Mouse (Mus musculus): ENCODE measurements around the gene Smap2. TPM values are rescaled to one million over a fixed set of nuclear protein-coding genes. Genes with fewer than 3 reads are reported as not detected.

Smap2 gene
- polyA plus RNA-seq, 1 experiment = 14.1 TPM

GRCm38 (mm10) chr4:120952163-120952562 is 64.9 kb downstream of the Smap2 start:
- H3K36me3 ChIP-seq (ENCODE audit: control insufficient read depth, insufficient read depth, low read length) = no peaks in the 10 kb centered on the region
- no peak overlapping the region for H3K4me3 ChIP-seq (ENCODE audit: control insufficient read depth, low read depth, low read length)
- no peak overlapping the region for H3K27ac ChIP-seq (ENCODE audit: control insufficient read depth, insufficient read depth, low read depth, low read length)
- peaks cover 8% of the 10 kb centered on the region for H3K4me1 ChIP-seq (ENCODE audit: control insufficient read depth, insufficient read depth, low read length)
- no peaks in the 10 kb centered on the region for H3K27me3 ChIP-seq (ENCODE audit: control insufficient read depth, insufficient read depth, low read length)
- no peak for TF ChIP-seq POLR2A (IDR thresholded peaks at IDR 0.05; ENCODE audit: control insufficient read depth, low read depth, low read length)
- TF ChIP-seq CTCF (IDR thresholded peaks at IDR 0.05; ENCODE audit: control insufficient read depth, insufficient read depth, insufficient replicate concordance, low read depth, low read length) = no peak

- peak within 1 kb of the TSS; percentile 97 for H3K4me3 ChIP-seq (ENCODE audit: control insufficient read depth, low read depth, low read length)
- peaks cover 8% of the 10 kb centered on the region for H3K4me1 ChIP-seq (ENCODE audit: control insufficient read depth, insufficient read depth, low read length)
- no peaks in the 10 kb centered on the region for H3K27me3 ChIP-seq (ENCODE audit: control insufficient read depth, insufficient read depth, low read length)
- peak; percentile 85 for TF ChIP-seq POLR2A (IDR thresholded peaks at IDR 0.05; ENCODE audit: control insufficient read depth, low read depth, low read length)
- no peak for TF ChIP-seq CTCF (IDR thresholded peaks at IDR 0.05; ENCODE audit: control insufficient read depth, insufficient read depth, insufficient replicate concordance, low read depth, low read length)
- H3K36me3 ChIP-seq (ENCODE audit: control insufficient read depth, insufficient read depth, low read length) = no peaks in the 10 kb centered on the region
- peak within 1 kb of the TSS; percentile 86 for H3K27ac ChIP-seq (ENCODE audit: control insufficient read depth, insufficient read depth, low read depth, low read length)
Observed at GRCm38 (mm10) chr4:120951428-120951973, 65.5 kb downstream of the Smap2 start, which contains the start of gene Zfp69. Zfp69 (minus strand) TSS chr4:120951699.

DNA sequence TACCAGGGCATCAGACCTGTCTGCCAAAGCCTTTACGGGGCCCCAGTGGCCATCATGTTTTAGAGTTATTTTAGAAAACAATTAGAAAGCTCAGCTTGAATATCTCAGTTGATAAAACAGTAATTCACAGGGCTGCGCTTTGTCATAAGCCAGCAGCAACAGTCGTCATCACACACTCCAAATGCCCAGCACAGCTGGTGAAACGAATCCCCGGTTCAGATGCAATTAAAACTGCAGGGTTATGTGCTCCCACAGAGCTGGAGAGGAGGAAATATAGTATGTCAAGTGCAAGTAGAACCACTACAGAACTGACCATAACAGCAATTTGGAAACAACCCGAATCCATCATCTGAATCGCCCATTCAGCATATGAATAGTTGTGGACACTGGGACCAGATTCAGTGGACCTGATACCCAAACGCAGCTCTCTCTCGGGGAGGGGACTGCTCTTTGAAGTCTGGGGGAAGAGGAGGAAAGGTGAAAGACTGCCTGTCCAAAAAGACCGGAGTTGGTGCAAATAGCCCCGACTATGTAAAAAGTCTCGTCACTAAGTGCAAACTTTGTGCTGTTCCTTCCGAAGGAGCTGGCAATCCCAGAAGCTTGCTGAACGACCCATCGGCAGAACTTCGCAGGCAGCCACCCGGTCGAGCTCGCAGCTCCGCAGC is 66.2 kb downstream of the Smap2 start:
- Histone ChIP-seq H3K4me3 (ENCODE audit: control insufficient read depth, low read depth, low read length) (peak overlapping the region; percentile 97), H3K36me3 (ENCODE audit: control insufficient read depth, insufficient read depth, low read length) (no peaks in the 10 kb centered on the region), H3K27me3 (ENCODE audit: control insufficient read depth, insufficient read depth, low read length) (no peaks in the 10 kb centered on the region), H3K4me1 (ENCODE audit: control insufficient read depth, insufficient read depth, low read length) (peaks cover 8% of the 10 kb centered on the region), H3K27ac (ENCODE audit: control insufficient read depth, insufficient read depth, low read depth, low read length) (peak overlapping the region; percentile 74)
- no peak for TF ChIP-seq POLR2A (IDR thresholded peaks at IDR 0.05; ENCODE audit: control insufficient read depth, low read depth, low read length)
- no peak for TF ChIP-seq CTCF (IDR thresholded peaks at IDR 0.05; ENCODE audit: control insufficient read depth, insufficient read depth, insufficient replicate concordance, low read depth, low read length)

DNA sequence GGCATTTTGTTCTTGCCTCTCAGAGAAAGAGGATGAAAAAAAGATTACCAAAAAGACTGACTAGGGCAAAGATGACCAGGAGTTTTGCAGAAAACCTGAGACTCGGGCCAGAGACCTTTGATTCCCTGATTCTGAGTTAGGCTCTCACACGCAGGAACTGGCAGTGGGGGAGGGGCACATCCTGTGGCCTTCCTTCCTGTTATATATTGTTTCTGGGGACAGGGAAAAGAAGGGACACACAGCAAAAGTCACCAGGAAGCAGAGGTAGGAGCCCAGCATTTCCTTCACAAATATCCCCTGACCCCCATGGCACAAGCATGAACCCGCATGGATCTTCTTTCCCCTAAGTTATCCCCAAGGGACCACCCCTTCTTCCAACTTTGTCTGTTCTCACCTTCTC is 68.1 kb downstream of the Smap2 start:
- no peak overlapping the region for H3K27ac ChIP-seq (ENCODE audit: control insufficient read depth, insufficient read depth, low read depth, low read length)
- no peaks in the 10 kb centered on the region for H3K36me3 ChIP-seq (ENCODE audit: control insufficient read depth, insufficient read depth, low read length)
- H3K27me3 ChIP-seq (ENCODE audit: control insufficient read depth, insufficient read depth, low read length) = no peaks in the 10 kb centered on the region
- peaks cover 8% of the 10 kb centered on the region for H3K4me1 ChIP-seq (ENCODE audit: control insufficient read depth, insufficient read depth, low read length)
- TF ChIP-seq CTCF (IDR thresholded peaks at IDR 0.05; ENCODE audit: control insufficient read depth, insufficient read depth, insufficient replicate concordance, low read depth, low read length) = no peak
- no peak for TF ChIP-seq POLR2A (IDR thresholded peaks at IDR 0.05; ENCODE audit: control insufficient read depth, low read depth, low read length)
- H3K4me3 ChIP-seq (ENCODE audit: control insufficient read depth, low read depth, low read length) = no peak overlapping the region

- no peak overlapping the region for H3K27ac ChIP-seq (ENCODE audit: control insufficient read depth, insufficient read depth, low read depth, low read length)
- H3K27me3 ChIP-seq (ENCODE audit: control insufficient read depth, insufficient read depth, low read length) = no peaks in the 10 kb centered on the region
- TF ChIP-seq POLR2A (IDR thresholded peaks at IDR 0.05; ENCODE audit: control insufficient read depth, low read depth, low read length) = no peak
- no peak for TF ChIP-seq CTCF (IDR thresholded peaks at IDR 0.05; ENCODE audit: control insufficient read depth, insufficient read depth, insufficient replicate concordance, low read depth, low read length)
- H3K4me3 ChIP-seq (ENCODE audit: control insufficient read depth, low read depth, low read length) = no peak overlapping the region
- peaks cover 2% of the 10 kb centered on the region; the same call in 1 of the 2 replicates for H3K4me1 ChIP-seq (ENCODE audit: control insufficient read depth, insufficient read depth, low read length)
- no peaks in the 10 kb centered on the region for H3K36me3 ChIP-seq (ENCODE audit: control insufficient read depth, insufficient read depth, low read length)
Observed at GRCm38 (mm10) chr4:120935006-120935405, 82.0 kb downstream of the Smap2 start.

DNA sequence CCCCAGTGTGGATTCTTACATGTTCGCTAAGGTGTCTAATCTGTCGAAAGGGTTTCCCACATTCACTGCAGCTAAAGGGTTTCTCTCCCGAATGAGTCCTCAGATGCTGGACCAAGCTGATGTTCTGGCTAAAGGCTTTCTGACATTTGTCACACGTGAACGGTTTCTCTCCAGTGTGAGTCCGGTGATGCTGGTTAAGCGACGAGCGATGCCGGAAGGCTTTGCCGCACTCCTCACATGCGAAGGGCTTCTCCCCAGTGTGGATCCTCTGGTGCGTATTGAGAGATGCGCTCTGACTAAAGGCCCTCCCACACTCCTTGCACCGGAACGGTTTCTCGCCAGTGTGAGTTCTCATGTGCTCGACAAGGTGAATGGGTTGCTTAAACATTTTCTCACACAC is 86.3 kb downstream of the Smap2 start:
- Histone ChIP-seq H3K27me3 (ENCODE audit: control insufficient read depth, insufficient read depth, low read length) (no peaks in the 10 kb centered on the region), H3K4me1 (ENCODE audit: control insufficient read depth, insufficient read depth, low read length) (peaks cover 2% of the 10 kb centered on the region; the same call in 1 of the 2 replicates), H3K27ac (ENCODE audit: control insufficient read depth, insufficient read depth, low read depth, low read length) (no peak overlapping the region), H3K36me3 (ENCODE audit: control insufficient read depth, insufficient read depth, low read length) (no peaks in the 10 kb centered on the region), H3K4me3 (ENCODE audit: control insufficient read depth, low read depth, low read length) (no peak overlapping the region; the same call in 1 of the 2 replicates)
- TF ChIP-seq POLR2A (IDR thresholded peaks at IDR 0.05; ENCODE audit: control insufficient read depth, low read depth, low read length) = no peak
- no peak for TF ChIP-seq CTCF (IDR thresholded peaks at IDR 0.05; ENCODE audit: control insufficient read depth, insufficient read depth, insufficient replicate concordance, low read depth, low read length)

- H3K27ac ChIP-seq (ENCODE audit: control insufficient read depth, insufficient read depth, low read depth, low read length) = no peak overlapping the region
- no peaks in the 10 kb centered on the region for H3K36me3 ChIP-seq (ENCODE audit: control insufficient read depth, insufficient read depth, low read length)
- TF ChIP-seq POLR2A (IDR thresholded peaks at IDR 0.05; ENCODE audit: control insufficient read depth, low read depth, low read length) (no peak), CTCF (IDR thresholded peaks at IDR 0.05; ENCODE audit: control insufficient read depth, insufficient read depth, insufficient replicate concordance, low read depth, low read length) (no peak)
Observed at GRCm38 (mm10) chr4:120928686-120929085, 88.4 kb downstream of the Smap2 start.

More at GRCm38 (mm10) chr4:120928686-120929085, 88.4 kb downstream of the Smap2 start:
- Histone ChIP-seq H3K4me3 (ENCODE audit: control insufficient read depth, low read depth, low read length) (no peak overlapping the region), H3K4me1 (ENCODE audit: control insufficient read depth, insufficient read depth, low read length) (peaks cover 2% of the 10 kb centered on the region; the same call in 1 of the 2 replicates), H3K27me3 (ENCODE audit: control insufficient read depth, insufficient read depth, low read length) (no peaks in the 10 kb centered on the region)
